Mouse (Mus musculus): ENCODE measurements around the gene Bloc1s6.

GRCm38 (mm10) chr2:122759791-122760190 is 21.5 kb downstream of the Bloc1s6 start:
- no peak for TF ChIP-seq GATA1 (IDR thresholded peaks at IDR 0.05; ENCODE audit: borderline replicate concordance, low read length)
- no peak for TF ChIP-seq FLI1 (IDR thresholded peaks at IDR 0.05; ENCODE audit: low read length)
